Mouse (Mus musculus) urinary bladder, postnatal 25 days (tissue): Measurements from ENCODE around the gene Obox2.
"Not testable (repeated sequence)": the region's sequence is repeated elsewhere in the genome, so short reads cannot be mapped to it uniquely, and the experiment has no call there.

ENCODE experiments used
- DNase-seq: peaks from one replicate; pipeline ENCODE4 v3.0.0; 2022; ENCODE audit warnings: low spot score

Gene Obox2

GRCm38 (mm10) chr7:15388421-15388998 is at the start of gene Obox2, which contains the start of gene Obox1:
Gene Obox2 (plus strand): TSS chr7:15388721.
Gene Obox1 (plus strand): TSS chr7:15388948.
- DNase-seq: not testable (repeated sequence)

GRCm38 (mm10) chr7:15399147-15399874 is 10.8 kb downstream of the Obox2 start:
- DNase-seq: not testable (repeated sequence)

- not testable (repeated sequence) for DNase-seq
Measured at GRCm38 (mm10) chr7:15406816-15407215, 18.3 kb downstream of the Obox2 start.

GRCm38 (mm10) chr7:15418046-15418445 is 29.5 kb downstream of the Obox2 start:
- not testable (repeated sequence) for DNase-seq

DNA sequence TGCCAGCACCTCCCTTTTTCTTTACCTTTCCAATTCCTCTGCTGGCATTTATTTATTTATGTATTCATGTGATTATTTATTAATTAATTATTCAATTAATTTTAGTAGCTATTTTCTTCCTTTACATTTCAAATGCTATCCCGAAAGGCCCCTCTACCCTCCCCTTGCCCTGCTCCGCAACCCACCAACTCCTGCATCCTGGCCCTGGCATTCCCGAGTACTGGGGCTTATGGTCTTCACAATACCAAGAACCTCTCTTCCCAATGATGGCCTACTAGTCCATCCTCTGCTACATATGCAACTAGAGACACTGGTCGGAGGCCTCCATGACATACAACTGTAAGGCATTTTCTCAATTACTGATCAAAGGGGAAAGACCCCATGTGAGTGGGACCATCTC is 37.0 kb downstream of the Obox2 start:
- not testable (repeated sequence) for DNase-seq
